Mouse (Mus musculus) C2C12 (cell line): ENCODE results near the gene Bcl2.

Experiments
- CEBPB ChIP-seq: IDR thresholded peaks from one replicate; pipeline ENCODE4 v1.6.1; 2011; ENCODE audit warnings: low read depth, mild to moderate bottlenecking, control low read depth, moderate library complexity
- CTCF ChIP-seq: IDR thresholded peaks from one replicate; pipeline ENCODE4 v1.5.1; 2011; ENCODE audit not compliant: control insufficient read depth, insufficient read depth, insufficient read length
- MAX ChIP-seq: IDR thresholded peaks from one replicate; pipeline ENCODE4 v1.6.1; 2011; ENCODE audit warnings: mild to moderate bottlenecking, control low read depth
- MYOD1 ChIP-seq: IDR thresholded peaks from one replicate; pipeline ENCODE4 v1.6.1; 2011; ENCODE audit warnings: low read depth; ENCODE audit not compliant: control insufficient read depth, insufficient read length
- MYOG ChIP-seq: IDR thresholded peaks from one replicate; pipeline ENCODE4 v1.6.1; 2011; ENCODE audit not compliant: control insufficient read depth, insufficient read length; ENCODE audit errors: extremely low read depth
- USF1 ChIP-seq: IDR thresholded peaks from one replicate; pipeline ENCODE4 v1.6.1; 2011; ENCODE audit warnings: low read depth, mild to moderate bottlenecking, control low read depth, moderate library complexity

- TF ChIP-seq CTCF, result no peak
- TF ChIP-seq CEBPB, result no peak
- no peak for TF ChIP-seq MYOD1
- no peak for TF ChIP-seq MYOG
- no peak for TF ChIP-seq MAX
- TF ChIP-seq USF1, result no peak
Observed at GRCm38 (mm10) chr1:106529570-106529969, 184.5 kb downstream of the Bcl2 start.
